Mouse (Mus musculus) spleen, postnatal 14 days (tissue): ENCODE results near the gene Rnf11.

Experiments used
- DNase-seq, 2 experiments: peaks; one replicate each; pipeline ENCODE4 v3.0.0; 2021 to 2022; ENCODE audit warnings: low spot score in 2 of 2

Rnf11 gene

DNA sequence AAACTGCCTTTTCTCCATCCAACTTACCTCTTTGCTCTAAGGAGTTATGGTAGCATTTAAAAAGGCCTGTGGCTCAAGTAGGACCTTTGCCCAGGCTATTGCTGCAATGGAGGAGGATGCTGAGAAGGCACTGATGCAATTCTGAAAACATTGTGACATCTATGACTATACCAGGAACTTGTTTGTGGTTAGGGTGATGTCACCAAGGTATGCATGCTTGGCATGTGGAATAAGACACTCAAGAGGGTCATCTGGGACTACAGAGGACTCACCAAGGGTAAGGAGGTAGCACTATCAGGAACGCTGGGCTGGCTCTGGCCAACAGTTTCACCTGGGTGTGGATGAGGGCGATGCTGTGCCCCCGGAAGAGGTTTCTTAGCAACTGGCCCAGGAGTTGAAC is at the start of gene Rnf11:
Gene Rnf11 (minus strand): TSS at position 108 of the 400 bp plus-strand sequence.
- no peak for DNase-seq

GRCm38 (mm10) chr4:109531111-109531510 is 46.6 kb upstream of the Rnf11 start, which contains the start of gene 4930522H14Rik:
Gene 4930522H14Rik, minus strand, starts transcription at chr4:109531297.
- DNase-seq, result no peak

DNA sequence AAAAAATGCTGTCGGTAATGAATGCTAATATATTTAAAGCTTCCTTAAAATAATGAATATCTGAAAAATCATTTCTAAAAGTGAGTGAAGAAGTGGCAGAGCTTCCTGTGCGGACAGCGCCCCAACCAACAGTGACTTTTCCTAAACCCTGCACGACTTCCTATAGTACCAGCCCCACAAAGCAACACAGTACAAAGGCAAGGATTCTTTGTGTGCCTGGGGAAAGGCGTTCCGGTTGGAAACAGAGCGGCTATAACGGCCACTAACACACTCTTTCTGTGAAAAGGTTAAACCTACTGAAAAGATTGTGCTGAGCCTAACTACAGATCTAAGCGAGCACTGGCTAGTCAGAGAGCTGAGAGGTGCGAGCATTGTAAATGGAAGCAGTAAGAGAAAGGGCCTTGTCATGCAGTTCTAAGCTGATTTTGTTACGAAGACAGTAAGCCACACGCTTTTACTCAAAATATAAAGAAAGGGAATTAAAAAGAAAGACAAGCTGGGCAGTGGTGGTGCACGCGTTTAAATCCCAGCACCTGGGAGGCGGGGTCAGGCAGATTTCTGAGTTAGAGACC is 45.8 kb upstream of the Rnf11 start:
- no peak for DNase-seq

DNA sequence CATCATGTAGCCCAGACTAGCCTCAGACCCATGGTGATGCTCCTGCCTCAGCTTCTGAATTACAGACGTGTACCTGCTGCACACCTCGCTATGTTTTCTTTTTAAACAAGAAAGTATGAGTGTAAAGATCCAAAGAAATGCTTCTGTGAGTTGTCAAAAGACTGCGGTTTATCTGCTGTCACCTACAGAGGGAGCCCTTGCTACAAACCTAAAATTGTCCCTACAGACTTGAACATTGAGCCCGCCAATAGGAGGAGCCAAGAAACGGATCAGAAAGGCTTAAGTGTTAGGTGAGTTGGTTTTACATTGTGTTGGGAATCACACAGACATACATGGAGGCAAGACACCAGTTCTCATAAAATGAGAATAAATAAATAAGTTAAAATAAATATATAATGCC is 20.4 kb upstream of the Rnf11 start:
- peak; percentile 11 to 44 for DNase-seq

DNA sequence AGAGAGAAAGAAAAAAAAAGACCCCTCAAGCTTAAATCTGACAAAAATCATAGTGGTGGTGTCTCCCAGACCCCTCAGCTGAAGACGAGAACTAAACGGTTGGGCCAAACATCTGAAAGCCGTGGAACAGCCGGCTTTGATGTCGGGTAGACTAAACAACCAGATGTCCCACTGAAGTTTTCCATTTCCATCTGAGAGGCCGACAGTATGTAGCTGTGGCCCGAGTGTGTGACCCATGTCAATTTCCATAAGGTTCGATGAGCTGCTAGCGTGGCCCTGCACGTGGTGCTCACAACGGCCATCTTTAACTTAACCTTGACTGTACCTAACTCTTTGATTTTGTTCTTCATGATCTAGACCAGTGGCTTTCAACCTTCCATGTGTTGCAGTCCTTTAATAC is 13.9 kb upstream of the Rnf11 start:
- DNase-seq, result no peak

DNA sequence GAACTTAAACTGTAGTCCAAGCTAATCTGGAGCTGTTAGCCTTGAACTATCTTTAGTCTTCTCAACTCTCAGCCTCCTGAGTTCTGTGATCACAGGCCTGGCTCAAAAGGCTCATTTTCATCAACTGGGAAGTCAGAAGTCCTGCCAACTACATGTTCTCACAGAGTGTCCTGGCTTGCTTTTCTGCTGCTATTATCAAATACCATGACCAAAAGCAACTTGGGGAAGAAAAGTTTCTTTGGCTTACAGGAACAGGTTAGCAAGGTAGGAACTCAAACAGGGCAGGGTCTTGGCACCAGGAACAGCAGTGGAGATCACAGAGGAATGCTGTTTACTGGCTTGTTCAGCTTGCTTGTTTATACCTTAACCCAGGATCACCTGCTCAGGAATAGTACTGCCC is 9.1 kb upstream of the Rnf11 start:
- DNase-seq, result no peak

- DNase-seq, result no peak
Observed at GRCm38 (mm10) chr4:109488812-109489211, 4.3 kb upstream of the Rnf11 start.

DNA sequence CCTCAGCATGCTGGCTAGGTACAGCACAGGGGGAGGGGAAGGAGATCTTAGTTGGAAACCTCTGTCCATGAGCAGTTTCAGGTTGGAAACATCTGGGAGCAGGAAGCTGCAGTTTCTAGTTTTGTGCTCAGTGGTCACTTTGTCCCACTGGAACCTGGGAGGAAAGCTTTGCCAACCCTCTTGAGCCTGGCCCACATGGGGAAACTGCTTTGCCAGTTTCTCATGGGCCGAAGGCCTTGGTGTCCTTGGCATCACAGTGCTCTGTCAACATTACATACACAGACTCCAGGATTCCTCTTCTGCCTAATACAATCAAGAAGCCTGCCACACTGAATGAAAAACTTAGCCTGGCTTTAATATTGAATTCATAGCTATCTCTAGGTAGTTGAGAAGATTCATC is 1.8 kb downstream of the Rnf11 start:
- no peak for DNase-seq

GRCm38 (mm10) chr4:109481424-109481823 is 3.1 kb downstream of the Rnf11 start:
- DNase-seq, result no peak

DNA sequence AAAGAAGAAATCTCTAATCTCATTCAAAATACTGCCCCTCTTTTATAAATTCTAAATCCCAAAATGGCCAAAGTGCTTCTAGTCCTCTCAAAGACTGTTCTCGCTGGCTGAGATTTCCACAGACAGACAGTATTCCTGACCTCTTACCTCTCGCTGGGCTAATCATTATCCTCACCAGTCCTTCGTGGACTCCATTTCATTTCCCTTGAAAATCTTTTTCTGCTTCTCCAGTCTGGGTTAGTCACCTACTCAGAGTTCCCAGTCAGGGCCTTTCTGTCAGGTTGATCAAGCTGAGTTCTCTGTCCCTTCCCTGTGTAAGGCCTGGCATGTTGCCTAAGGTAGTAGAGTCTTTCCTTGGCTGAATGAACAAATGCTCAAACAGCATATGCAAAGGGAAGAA is 7.1 kb downstream of the Rnf11 start:
- no peak for DNase-seq

DNA sequence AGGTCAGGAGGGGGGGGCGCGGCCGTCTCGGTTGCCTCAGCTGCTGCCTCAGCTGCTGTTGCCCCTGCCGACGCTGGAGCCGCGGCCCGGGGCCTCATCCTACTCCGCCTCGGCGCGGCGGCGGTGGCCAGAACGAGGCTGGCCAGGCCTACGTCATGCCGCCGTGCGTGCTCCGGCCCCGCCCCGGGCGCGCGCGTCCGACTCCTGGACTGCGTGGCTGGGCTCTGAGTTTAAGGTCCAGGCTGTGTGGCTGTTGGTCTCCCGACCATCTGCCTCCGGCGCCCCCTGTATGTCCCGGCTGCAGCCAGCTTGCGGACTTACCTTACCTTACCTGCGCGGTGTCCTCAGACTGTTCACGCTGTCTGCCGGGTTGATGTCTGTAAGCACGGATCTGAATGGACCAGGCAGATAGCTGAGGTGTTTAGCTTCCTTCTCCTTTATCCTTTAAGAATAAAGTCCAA is 7.9 kb downstream of the Rnf11 start:
- peak; percentile 71 to 87 for DNase-seq

- DNase-seq, result peak; percentile 47 to 50
Observed at GRCm38 (mm10) chr4:109475577-109476553, 8.7 kb downstream of the Rnf11 start.

DNA sequence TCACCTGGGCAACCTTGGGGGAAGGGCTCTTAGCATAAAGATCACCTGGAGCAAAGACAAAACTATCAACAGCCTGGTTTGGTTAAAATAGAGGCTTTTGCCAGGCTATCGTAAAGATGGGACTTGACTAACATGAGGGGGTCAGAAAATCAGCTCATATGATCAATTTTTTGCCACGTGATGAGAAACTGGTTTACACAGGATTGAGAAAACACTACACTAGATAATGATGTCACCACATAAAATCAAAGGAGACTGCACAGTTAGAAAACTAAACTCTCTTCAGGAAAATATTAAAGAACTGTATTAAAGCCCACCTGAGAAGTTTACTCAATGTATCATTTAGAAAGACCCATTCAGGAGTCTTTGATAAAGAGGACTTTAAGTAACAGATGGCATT is 9.4 kb downstream of the Rnf11 start:
- DNase-seq, result no peak

GRCm38 (mm10) chr4:109472566-109472965 is 12.0 kb downstream of the Rnf11 start:
- DNase-seq, result no peak

DNA sequence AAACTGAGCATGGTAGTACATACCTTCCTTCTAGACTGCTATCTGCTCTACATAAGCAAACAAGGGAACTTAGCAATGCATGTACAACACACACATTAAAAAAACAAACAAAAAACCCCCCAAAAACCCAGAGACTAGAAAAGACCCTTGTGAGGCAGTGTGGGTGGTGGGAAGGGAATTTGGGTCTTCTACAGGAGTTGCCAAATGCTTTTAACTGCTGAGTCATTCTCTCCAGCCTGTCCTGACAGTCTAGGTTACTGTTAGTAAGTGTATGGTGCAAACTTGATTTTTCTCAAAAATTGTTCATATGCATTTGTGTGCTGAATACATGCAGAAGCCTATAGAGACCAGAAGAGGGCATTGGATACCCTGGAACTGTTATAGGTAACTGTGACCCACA is 12.9 kb downstream of the Rnf11 start:
- no peak for DNase-seq

- no peak for DNase-seq
Observed at GRCm38 (mm10) chr4:109467687-109468086, 16.8 kb downstream of the Rnf11 start.

DNA sequence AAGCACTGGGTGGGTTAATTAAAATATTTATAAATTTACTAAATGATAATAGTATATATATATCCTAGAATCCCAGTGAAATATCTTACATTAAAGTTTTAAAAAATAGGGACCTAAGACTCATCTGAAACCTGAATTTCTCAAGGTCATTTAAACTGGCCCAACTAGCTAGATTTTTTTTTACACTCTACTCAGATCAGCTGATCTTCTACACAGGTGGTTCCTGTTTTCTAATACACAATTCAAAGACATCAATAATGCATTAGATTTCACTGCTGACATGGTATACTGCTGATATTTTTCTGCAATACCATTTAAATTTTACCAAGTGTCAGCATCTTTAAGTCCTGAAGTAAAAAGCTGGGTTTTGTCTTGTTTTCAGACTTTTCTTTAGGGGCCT is 20.6 kb downstream of the Rnf11 start:
- no peak for DNase-seq

DNA sequence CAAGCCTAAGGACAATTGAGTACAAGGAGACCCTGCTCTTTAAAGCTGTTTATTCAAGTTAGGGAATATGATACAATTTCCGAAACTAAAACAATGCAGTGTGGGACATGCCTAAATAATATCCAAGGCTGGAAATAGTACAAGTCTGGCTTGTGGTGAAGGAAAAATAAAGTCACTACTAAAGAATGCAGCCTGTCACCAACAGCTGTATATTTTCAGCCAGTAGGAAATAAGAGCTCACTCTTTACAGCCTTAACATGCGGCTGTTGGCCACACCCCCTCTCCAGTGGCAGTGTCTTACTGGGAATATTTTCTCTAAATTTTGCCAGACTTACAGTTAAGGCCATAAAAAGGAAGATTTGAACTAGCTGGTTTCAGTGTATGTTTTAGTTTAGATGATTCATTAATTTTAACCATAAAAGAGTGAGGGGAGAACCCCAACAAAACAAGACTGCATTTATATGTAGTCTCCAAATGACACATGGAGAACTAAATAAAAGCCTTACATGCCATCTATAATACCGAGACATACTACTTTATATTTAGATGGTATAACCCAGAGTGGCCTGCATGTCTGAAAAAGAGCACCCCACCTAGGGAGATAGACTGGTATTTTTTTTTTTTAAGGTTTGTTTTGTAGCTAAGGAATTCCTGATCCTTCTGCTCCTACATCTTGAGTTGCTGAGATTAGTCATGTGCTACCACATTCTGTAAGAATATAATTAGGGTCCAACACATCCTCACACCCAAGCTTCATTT is 23.9 kb downstream of the Rnf11 start:
- no peak for DNase-seq

- no peak for DNase-seq
Observed at GRCm38 (mm10) chr4:109456821-109457220, 27.7 kb downstream of the Rnf11 start.

DNA sequence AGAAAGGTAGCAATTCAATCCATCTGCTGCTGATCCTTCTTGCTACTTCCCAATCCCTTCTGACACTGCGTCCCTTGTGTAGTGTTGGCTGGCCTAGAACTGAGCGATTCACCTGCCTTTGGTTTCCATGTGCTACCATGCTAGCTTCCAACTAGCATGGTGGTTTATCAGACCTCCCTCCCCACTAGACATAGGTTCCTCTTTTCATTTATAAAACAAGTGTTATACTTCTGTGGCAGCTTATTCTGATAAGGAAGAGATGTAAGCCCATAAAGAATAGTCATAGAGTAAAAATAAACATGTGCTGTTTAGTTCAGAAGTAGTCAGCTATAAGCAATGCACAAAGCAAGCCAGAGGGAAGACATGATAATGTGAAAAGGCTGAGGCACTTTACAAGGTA is 36.0 kb downstream of the Rnf11 start:
- DNase-seq, result no peak

GRCm38 (mm10) chr4:109445956-109446355 is 38.6 kb downstream of the Rnf11 start:
- no peak for DNase-seq

DNA sequence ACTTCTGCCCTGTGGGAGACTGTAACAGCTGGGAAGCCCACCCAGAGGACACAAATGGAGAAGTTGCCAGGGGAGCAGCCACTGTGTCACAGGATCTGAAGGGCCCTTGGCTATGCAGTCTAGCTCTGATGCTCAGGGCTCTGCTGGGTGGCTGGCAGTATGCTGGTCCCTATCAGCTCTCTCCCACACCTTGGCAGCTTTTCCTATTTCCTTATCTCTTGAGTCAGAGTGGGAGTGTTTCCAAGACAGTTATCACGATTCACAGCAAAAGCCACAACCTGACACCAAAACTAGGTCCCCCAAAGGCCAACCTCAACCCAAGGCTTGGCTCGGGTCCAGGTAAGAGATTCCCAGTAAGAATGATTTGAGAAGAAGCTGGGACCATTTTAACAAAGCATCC is 39.1 kb downstream of the Rnf11 start:
- DNase-seq, result peak; percentile 54 to 56
